Mouse (Mus musculus) hindbrain, embryonic 11.5 days (tissue): ENCODE measurements at regions not wholly inside any gene's neighbourhood (a gene's known extent, or its start where the extent isn't known, plus 50 kb on each side); places are given as distances from the start of the nearest gene placed in this dataset.
A peak's percentile ranks its signal among the peaks of the same experiment; 100 is the strongest.

Source experiments
- ATAC-seq: fragments of 200-750 bp; cut with Nextera tagmentation; 2 replicates; pipeline ENCODE4 v1.8.0; 2017; ENCODE audit warnings: mild to moderate bottlenecking, moderate TSS enrichment, moderate library complexity; ENCODE audit not compliant: low FRiP score
- DNase-seq: peaks from one replicate; pipeline ENCODE4 v3.0.0-alpha.2; 2015; ENCODE audit warnings: low spot score
- H3K27ac ChIP-seq: fragments of 300-500 bp; sonication (generic); 2 replicates; pipeline ENCODE4 v1.5.1; 2014; ENCODE audit warnings: mild to moderate bottlenecking, low read depth, low read length
- H3K27me3 ChIP-seq: fragments of 300-500 bp; sonication (generic); 2 replicates; pipeline ENCODE4 v1.6.1; 2014; ENCODE audit warnings: mild to moderate bottlenecking, low read length, moderate library complexity, mixed read lengths; ENCODE audit not compliant: control insufficient read depth, insufficient read depth
- H3K36me3 ChIP-seq: fragments of 300-500 bp; sonication (generic); 2 replicates; pipeline ENCODE4 v1.6.1; 2014; ENCODE audit warnings: mild to moderate bottlenecking, low read length, moderate library complexity, mixed read lengths; ENCODE audit not compliant: control insufficient read depth, insufficient read depth
- H3K4me1 ChIP-seq: fragments of 300-500 bp; sonication (generic); replicated peaks from 2 replicates; pipeline ENCODE4 v1.6.1; 2014; ENCODE audit warnings: low read length, mixed read lengths; ENCODE audit not compliant: control insufficient read depth, insufficient read depth
- H3K4me2 ChIP-seq: fragments of 300-500 bp; sonication (generic); replicated peaks from 2 replicates; pipeline ENCODE4 v1.6.1; 2014; ENCODE audit warnings: mild to moderate bottlenecking, low read depth, low read length
- H3K4me3 ChIP-seq: fragments of 300-500 bp; sonication (generic); 2 replicates; pipeline ENCODE4 v1.5.1; 2014; ENCODE audit warnings: low read depth, low read length
- H3K9ac ChIP-seq: fragments of 300-500 bp; sonication (generic); 2 replicates; pipeline ENCODE4 v1.6.1; 2014; ENCODE audit warnings: low read depth, low read length
- H3K9me3 ChIP-seq: fragments of 300-500 bp; sonication (generic); 2 replicates; pipeline ENCODE4 v1.6.1; 2016; ENCODE audit warnings: low read length; ENCODE audit not compliant: control insufficient read depth
- WGBS: fragments of 180-500 bp; shearing (Covaris S2); extraction: QIAGEN DNeasy Blood & Tissue Kit; methylation state at CpG from one replicate; pipeline ENCODE4 v1.1.7; 2014; 5-methylcytosine and 5-hydroxymethylcytosine counted together

- Histone ChIP-seq H3K36me3 (no peaks in the 10 kb centered on the region), H3K4me1 (no peaks in the 10 kb centered on the region), H3K4me3 (no peak overlapping the region), H3K4me2 (no peak overlapping the region), H3K27me3 (no peaks in the 10 kb centered on the region), H3K27ac (no peak overlapping the region), H3K9me3 (no peaks in the 10 kb centered on the region), H3K9ac (no peak overlapping the region)
- WGBS: 66% methylated on average over 6 of the region's 6 CpGs
- DNase-seq: no peak
- ATAC-seq: no peak
These were observed 179.7 kb downstream of the Tpra1 start for GRCm38 (mm10) chr6:89081624-89082300.

- 96% methylated on average over 3 of the region's 3 CpGs for WGBS
- Histone ChIP-seq H3K9ac (no peak overlapping the region), H3K27me3 (no peaks in the 10 kb centered on the region), H3K4me1 (no peaks in the 10 kb centered on the region), H3K27ac (no peak overlapping the region), H3K4me3 (no peak overlapping the region), H3K4me2 (no peak overlapping the region), H3K36me3 (no peaks in the 10 kb centered on the region), H3K9me3 (no peaks in the 10 kb centered on the region)
- DNase-seq (no peak), ATAC-seq (no peak)
These were observed 182.4 kb downstream of the Tpra1 start for GRCm38 (mm10) chr6:89084437-89084836.

- no peaks in the 10 kb centered on the region for H3K4me1 ChIP-seq
- no peak overlapping the region for H3K9ac ChIP-seq
- no peak overlapping the region for H3K4me3 ChIP-seq
- WGBS: 91% methylated on average over 6 of the region's 6 CpGs
- H3K36me3 ChIP-seq: no peaks in the 10 kb centered on the region
- ATAC-seq (no peak), DNase-seq (no peak)
- no peak overlapping the region for H3K4me2 ChIP-seq
- no peaks in the 10 kb centered on the region for H3K27me3 ChIP-seq
- H3K27ac ChIP-seq: no peak overlapping the region
- no peaks in the 10 kb centered on the region for H3K9me3 ChIP-seq
These were observed 183.1 kb downstream of the Tpra1 start for GRCm38 (mm10) chr6:89085151-89085550.

GRCm38 (mm10) chr6:89087620-89088019 lies 185.6 kb downstream of the Tpra1 start:
- H3K4me1 ChIP-seq: no peaks in the 10 kb centered on the region
- H3K9me3 ChIP-seq: no peaks in the 10 kb centered on the region
- ATAC-seq: no peak
- H3K36me3 ChIP-seq: no peaks in the 10 kb centered on the region
- no peak overlapping the region for H3K27ac ChIP-seq
- no peaks in the 10 kb centered on the region for H3K27me3 ChIP-seq
- no peak for DNase-seq
- WGBS: 81% methylated on average over 4 of the region's 4 CpGs
- no peak overlapping the region for H3K4me2 ChIP-seq
- H3K9ac ChIP-seq: no peak overlapping the region
- H3K4me3 ChIP-seq: no peak overlapping the region

- Histone ChIP-seq H3K27me3 (no peaks in the 10 kb centered on the region), H3K27ac (no peak overlapping the region), H3K9me3 (no peaks in the 10 kb centered on the region), H3K4me3 (no peak overlapping the region), H3K9ac (no peak overlapping the region), H3K4me2 (no peak overlapping the region), H3K36me3 (no peaks in the 10 kb centered on the region), H3K4me1 (no peaks in the 10 kb centered on the region)
- WGBS: 93% methylated on average over 5 of the region's 5 CpGs
- DNase-seq (no peak), ATAC-seq (no peak)
These were observed 188.0 kb downstream of the Tpra1 start for GRCm38 (mm10) chr6:89090096-89090495.

- Histone ChIP-seq H3K4me2 (no peak overlapping the region), H3K27me3 (no peaks in the 10 kb centered on the region), H3K27ac (no peak overlapping the region), H3K36me3 (no peaks in the 10 kb centered on the region), H3K4me1 (no peaks in the 10 kb centered on the region), H3K9ac (no peak overlapping the region), H3K4me3 (no peak overlapping the region), H3K9me3 (no peaks in the 10 kb centered on the region)
- ATAC-seq (no peak), DNase-seq (no peak)
- WGBS: 94% methylated on average over 14 of the region's 14 CpGs
These were observed 193.9 kb downstream of the Tpra1 start for GRCm38 (mm10) chr6:89095911-89096310.

GRCm38 (mm10) chr6:89097531-89097930 lies 195.5 kb downstream of the Tpra1 start:
- WGBS: 84% methylated on average over 8 of the region's 8 CpGs
- no peak overlapping the region for H3K9ac ChIP-seq
- no peaks in the 10 kb centered on the region for H3K4me1 ChIP-seq
- H3K4me2 ChIP-seq: no peak overlapping the region
- no peaks in the 10 kb centered on the region for H3K9me3 ChIP-seq
- H3K27me3 ChIP-seq: no peaks in the 10 kb centered on the region
- ATAC-seq: no peak
- no peak overlapping the region for H3K4me3 ChIP-seq
- DNase-seq: no peak
- no peak overlapping the region for H3K27ac ChIP-seq
- H3K36me3 ChIP-seq: no peaks in the 10 kb centered on the region

GRCm38 (mm10) chr6:89119241-89119640 lies 217.2 kb downstream of the Tpra1 start:
- no peaks in the 10 kb centered on the region for H3K27me3 ChIP-seq
- DNase-seq (no peak), ATAC-seq (no peak)
- no peaks in the 10 kb centered on the region for H3K4me1 ChIP-seq
- H3K9me3 ChIP-seq: no peaks in the 10 kb centered on the region
- no peak overlapping the region for H3K4me3 ChIP-seq
- H3K36me3 ChIP-seq: no peaks in the 10 kb centered on the region
- H3K27ac ChIP-seq: no peak overlapping the region
- 83% methylated on average over 1 of the region's 1 CpGs for WGBS
- H3K4me2 ChIP-seq: no peak overlapping the region
- H3K9ac ChIP-seq: no peak overlapping the region

GRCm38 (mm10) chr6:89121023-89121745 lies 219.1 kb downstream of the Tpra1 start:
- Histone ChIP-seq H3K4me3 (no peak overlapping the region), H3K4me2 (no peak overlapping the region), H3K9me3 (no peaks in the 10 kb centered on the region), H3K27me3 (no peaks in the 10 kb centered on the region), H3K9ac (no peak overlapping the region), H3K36me3 (no peaks in the 10 kb centered on the region), H3K4me1 (no peaks in the 10 kb centered on the region), H3K27ac (no peak overlapping the region)
- ATAC-seq: peak; percentile 53
- no peak for DNase-seq
- 65% methylated on average over 4 of the region's 4 CpGs for WGBS
